Mouse (Mus musculus) thymus, postnatal 36 days (tissue): ENCODE data around the gene Fam76b.
"Not testable (repeated sequence)": the region's sequence is repeated elsewhere in the genome, so short reads cannot be mapped to it uniquely, and the experiment has no call there.

Experiments used
- DNase-seq, 2 experiments: peaks; one replicate each; pipeline ENCODE4 v3.0.0; 2022; ENCODE audit warnings: mixed read lengths in 2 of 2

The Fam76b gene

DNA sequence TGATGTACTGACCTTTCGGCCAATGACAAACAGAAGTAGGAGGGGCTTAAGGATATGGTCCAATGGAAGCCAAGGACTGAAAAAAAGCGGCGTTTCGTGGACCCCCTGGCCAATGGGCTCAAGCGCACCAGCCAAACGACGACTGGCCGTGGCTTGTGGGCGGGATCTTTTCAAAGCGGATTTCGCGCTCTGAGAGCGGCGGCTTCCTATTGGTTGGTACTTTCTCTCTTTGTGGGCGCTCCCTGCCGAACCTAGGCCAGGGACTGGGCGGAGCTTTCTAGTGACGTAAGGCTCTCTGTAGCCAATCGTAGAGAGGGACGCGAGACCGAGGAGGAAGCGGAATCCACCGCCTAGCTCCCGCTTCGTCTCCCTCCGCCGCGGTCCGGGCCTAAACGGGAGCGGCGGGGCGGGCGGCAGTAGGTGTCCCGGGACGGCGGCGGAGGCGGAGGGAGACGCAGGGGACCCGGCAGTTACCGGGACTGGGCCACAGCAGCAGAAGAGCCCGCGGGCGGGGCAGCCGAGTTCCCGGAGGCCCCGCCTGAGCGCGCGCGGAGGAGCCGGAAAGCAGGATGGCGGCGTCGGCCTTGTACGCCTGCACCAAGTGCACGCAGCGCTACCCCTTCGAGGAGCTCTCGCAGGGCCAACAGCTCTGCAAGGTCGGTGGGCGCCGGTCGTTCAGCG is at the start of gene Fam76b:
TSS of gene Fam76b (plus strand) at position 311 of the 681 bp plus-strand sequence.
- DNase-seq = peak; percentile 98 to 99

DNA sequence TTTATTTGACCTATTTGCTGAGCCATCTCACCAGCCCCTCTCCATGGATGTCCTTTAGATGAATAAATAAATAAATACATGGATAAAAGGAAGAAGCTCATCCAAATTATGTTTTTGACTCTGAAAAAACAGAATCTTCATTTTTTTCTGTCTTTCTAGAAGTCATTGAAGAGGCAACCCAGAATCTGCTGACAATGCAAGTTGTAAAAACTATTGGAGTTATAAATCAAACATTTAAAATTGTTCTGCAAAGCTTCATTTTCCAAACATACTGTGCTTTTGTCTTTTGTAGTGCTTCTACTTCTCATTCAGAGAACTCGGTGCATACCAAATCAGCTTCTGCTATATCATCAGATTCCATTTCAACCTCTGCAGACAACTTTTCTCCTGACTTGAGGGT is 45.5 kb upstream of the Fam76b start:
- DNase-seq = no peak

DNA sequence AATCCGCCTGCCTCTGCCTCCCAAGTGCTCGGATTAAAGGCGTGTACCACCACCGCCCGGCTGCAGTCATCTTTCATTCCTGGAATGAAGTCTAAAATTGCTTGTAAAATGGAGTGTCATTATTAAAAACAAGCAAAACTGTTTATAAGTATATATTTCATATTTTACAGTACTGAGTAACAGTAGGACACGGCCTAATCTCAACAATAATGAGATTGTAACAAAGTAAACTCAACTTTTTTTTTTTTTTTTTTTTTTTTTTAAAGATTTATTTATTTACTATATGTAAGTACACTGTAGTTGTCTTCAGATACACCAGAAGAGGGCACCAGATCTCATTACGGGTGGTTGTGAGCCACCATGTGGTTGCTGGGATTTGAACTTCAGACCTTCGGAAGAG is 36.7 kb upstream of the Fam76b start:
- not testable (repeated sequence) for DNase-seq

DNA sequence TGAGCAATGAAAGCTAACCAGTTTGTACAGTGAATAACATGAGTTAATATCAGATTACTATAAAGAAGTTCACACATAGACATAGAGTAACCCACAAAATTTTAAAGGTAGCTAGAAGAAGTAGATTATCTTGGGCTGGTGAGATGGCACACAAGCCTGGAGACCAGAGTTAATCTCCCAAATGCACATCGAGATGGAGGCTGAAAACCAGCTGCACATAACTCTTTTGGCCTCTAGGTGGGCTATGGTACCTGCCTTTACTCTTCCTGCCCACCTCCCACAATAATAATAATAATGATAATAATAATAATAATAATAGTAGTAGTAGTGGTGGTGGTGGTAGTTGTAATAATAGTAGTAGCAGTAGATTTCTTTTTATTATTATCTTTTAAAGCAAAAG is 33.2 kb upstream of the Fam76b start:
- DNase-seq = no peak

DNA sequence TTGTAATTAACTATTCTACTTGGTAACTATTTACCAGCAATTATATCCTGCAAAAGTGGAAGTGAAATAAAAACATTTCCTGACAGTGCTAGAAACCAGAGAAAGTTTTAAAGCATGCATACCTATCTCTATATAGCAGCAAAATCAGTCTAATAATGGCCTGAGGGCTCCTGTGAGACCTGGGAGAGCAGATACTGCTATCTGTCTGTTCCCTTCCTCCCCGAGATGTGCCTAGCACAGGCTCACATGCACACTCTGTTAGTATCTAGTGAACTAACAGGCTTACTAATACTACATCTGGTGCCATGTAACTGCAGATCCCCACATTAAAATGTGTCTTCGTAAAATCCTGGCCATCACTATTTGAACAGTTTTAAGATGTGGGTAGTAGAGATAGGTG is 32.8 kb upstream of the Fam76b start:
- DNase-seq = no peak

DNA sequence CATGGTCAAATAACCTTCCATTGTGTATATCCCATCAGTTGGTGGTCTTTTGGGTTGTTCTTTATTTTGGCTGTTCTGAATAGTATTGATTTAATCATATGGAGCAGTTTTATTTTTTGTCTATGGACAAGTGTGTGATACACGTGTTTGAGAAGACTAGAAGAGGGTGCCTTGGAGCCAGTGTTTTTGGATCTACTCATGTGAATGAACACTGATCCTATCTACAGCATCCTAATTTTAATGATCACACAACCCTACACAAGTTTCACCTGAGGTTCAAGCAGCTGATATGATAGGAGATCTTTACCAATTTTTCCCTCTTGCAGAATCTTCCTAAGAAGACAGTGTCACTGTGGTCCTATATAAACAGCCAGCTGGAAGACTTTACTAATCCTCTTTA is 23.0 kb upstream of the Fam76b start:
- no peak for DNase-seq

DNA sequence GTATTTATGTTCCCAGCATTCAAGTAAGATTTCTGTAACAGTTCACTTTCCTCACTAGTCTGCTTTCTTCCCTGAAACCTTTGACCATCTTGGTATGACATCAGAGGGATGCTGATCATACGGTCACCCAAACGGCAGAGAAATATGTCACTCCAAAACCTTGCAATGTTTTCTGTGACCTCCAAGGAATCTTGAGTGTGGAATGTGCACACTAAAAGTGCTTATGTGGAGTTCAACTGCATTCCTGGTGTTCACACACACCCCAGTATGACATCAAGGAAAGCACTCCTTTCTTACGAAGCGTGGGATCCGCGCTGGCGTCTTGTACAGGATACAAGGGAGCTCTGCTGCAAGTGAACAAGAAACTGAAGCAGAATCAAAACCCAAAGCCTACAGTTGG is 20.7 kb upstream of the Fam76b start:
- no peak for DNase-seq

DNA sequence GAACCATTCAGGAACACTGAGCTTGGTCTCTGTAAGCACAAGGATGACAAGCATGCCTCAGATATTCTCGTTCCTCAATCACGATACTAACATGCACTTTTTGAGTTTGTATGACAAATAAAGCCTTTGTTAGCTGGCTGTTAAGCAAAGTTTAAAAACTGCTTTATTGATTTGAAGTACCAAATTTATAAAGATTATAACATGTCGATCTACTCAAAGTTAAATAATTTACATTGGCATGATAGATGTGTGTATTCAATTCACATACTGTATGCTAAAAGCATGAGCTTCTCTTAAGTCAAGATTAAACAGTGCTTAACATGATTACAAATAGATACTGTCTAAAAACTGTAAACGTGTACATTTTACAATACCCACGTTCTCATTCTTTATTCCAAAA is 19.9 kb upstream of the Fam76b start:
- no peak for DNase-seq

DNA sequence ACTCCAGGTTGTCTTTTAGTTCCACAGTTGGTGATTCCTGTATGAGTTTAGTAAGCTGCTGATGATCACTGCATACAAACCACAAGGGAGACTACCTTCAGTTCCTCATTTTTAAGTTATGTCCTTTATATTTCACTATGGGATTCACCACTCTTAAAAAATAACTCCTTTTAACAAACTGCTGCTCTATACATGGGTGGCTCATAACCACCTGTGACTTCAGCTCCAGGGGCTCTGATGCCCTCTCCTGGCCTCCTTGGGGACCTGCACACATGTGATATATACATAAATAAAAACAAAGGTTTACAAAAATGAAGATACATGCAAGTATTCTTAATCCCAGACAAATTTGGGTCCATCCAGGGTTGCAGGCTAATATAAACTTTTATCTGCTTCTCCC is 17.6 kb upstream of the Fam76b start:
- DNase-seq = no peak

DNA sequence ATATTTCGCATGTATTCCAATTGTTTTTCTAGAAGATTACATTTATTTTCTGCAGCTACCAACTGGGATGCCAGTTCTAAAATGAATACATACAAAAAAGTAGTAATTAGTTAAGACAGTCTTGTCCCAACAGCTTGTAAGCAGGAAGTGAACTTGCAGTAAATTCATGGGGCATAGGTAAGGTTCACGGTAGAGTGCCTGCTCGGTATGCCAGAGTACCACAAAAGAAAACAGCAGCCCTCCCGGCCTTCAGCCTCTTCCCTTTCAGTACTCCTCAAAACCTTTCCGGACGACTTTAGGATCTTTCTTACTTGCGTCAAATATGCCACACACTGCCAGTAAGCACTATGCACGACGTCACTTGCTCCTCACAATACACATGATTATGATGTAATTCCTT is 9.1 kb upstream of the Fam76b start:
- DNase-seq = no peak

DNA sequence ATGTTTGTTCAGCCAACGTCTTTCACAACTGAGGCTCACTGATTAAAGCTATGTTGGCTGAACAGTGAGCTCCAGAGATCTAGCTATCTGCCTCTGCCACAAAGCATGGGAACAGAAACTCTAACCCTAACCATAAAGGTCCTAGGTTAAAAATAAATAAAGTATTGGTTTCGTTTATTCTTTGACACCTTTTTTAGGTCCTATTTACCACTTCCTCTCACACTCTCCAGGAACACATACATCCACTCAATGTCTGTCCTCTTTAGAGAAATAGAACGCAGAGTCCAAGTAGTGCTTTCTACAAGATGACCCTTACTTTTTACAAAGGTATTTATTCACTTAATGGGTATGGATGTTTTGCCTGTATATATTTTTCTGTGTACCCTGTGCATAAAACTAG is 6.7 kb upstream of the Fam76b start:
- no peak for DNase-seq

DNA sequence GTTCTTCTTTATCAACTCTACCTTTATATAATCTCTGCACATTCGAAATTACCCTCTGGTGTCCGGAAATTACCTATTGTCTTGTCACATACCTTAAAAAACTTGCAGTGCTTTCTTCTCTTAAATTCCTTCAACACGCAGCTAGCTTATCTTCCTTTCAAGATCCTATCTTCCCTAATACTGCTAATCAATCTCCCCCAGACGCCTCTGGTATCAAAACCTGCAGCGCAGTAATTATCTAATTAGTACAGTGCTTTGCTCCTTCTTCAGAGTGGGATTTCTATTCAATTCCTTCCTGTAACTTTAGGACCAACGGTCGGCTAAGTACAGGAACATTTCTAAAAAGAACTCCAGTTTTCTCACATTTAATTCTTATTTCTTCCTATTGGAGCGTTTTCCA is 1.6 kb upstream of the Fam76b start:
- DNase-seq = no peak

DNA sequence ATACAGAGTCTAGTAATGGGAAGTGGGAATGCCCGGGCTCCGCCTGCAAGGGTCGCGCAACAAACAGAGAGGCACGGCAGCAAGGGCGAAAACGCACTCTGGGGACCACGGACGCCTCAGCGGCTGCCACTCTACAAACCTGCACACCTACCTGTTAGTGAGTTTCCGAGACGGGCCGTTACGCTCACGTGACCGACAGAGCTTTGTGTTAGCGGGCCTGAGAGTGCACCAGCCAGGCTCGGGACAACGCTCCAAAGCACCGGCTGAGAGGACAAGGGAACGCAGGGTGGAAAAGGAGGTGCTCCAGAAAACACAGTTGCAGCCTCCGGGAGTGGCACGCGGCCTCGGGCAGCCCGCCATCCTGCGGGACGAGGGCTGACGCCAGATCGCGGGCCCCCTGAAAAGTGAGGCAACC is 1.1 kb upstream of the Fam76b start:
- DNase-seq = peak; percentile 69 to 76

DNA sequence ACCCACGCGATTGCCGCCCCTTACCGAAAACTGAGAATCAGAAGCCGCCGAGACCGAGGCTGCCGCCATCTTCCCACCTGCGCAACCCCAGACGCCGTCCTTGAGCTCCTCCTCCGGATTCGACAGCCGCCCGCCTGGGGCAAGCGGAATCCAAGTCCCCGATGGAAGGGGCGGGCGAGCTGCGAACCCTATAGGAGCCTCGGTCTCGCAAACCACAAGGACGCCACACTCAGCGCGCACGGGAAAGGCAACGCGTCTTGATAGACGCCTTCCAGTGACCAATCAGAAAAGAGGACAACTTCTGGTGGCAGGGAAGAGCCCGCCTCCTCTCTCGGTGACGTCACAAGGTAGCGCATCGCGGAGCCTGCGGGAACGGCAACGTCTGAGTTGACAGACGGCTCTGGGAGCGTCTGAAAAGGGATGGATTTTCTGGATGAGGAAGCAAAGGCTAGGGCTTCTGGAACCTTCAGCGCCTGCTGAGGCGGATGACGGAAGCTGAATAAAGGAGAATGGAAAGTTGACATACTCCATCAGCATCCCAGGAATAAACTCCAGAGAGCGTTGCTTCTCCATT is 597 bp upstream of the Fam76b start, which contains the start of gene Cep57:
TSS of gene Cep57 (minus strand) at position 276 of the 574 bp plus-strand sequence.
- peak; percentile 93 to 96 for DNase-seq

DNA sequence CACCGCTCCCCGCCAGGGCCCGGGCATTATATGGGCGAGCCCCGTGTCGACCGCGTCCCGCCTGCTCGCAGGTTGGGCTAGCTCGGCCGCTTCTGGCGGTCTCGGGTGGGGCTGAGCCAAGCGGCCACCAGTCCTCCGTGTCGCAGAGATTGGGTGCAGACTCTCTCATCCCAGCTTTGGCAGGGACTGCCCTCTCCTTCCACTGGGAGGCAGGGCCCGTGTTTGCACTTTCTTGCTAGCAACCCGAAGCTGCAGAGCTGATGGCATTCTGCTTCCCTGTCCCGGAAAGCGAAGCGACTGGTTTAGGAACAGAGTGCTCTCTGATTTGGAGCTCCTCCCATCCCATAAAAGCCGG is 548 bp downstream of the Fam76b start:
- DNase-seq = no peak

DNA sequence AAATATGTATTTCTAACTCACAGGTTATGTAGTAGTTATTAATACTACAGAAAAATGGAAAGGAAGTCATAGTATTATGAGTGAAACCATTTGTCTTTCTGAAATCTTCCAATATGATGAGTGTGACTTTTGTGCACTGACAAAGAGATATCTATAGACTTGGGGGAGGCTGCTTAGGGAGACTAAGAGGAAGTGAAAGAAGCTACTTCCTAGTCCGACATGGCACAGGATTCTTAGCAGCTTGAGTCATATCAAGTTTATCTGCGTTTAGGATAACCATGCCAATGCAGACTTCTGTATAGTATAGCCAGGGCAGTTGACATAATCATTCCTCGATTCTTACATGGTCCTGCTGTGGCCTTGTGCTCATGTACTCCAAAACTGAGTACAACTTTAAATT is 7.7 kb downstream of the Fam76b start:
- no peak for DNase-seq

DNA sequence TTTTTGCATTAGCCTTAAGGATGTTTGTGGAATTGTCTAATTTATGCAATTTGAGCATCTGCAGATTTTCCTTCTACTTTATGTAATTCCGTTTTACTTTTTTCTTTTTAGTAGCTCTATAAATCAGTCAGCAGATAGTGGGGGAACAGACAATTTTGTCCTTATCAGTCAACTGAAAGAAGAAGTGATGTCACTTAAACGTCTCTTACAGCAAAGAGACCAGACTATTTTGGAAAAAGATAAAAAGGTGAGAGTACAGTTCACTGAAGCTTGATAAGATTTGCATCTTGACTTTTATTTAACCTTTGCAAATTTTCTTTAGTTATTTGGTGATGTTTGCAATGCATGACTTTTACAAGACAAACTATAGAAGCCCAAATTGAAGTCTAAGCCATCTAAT is 9.2 kb downstream of the Fam76b start:
- no peak for DNase-seq

DNA sequence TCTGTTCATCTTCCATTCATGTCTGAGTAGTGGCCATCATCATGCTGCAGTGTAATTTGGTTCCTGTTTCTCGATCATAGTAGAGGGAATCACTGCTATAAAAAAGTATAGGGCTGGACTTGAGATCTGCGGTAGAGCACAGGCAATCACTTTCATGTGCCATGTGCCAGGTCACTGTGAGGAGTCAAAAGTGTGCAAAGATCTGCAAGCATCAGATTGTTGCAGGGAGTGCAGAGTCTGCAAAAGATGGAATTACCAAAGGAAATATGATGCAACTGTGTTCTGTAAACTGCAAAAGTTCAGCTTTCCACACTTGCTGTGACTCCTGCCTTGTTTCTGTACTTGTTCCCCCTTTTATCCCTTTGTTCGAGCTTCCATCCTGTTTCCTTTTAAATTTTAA is 20.1 kb downstream of the Fam76b start:
- DNase-seq = no peak

DNA sequence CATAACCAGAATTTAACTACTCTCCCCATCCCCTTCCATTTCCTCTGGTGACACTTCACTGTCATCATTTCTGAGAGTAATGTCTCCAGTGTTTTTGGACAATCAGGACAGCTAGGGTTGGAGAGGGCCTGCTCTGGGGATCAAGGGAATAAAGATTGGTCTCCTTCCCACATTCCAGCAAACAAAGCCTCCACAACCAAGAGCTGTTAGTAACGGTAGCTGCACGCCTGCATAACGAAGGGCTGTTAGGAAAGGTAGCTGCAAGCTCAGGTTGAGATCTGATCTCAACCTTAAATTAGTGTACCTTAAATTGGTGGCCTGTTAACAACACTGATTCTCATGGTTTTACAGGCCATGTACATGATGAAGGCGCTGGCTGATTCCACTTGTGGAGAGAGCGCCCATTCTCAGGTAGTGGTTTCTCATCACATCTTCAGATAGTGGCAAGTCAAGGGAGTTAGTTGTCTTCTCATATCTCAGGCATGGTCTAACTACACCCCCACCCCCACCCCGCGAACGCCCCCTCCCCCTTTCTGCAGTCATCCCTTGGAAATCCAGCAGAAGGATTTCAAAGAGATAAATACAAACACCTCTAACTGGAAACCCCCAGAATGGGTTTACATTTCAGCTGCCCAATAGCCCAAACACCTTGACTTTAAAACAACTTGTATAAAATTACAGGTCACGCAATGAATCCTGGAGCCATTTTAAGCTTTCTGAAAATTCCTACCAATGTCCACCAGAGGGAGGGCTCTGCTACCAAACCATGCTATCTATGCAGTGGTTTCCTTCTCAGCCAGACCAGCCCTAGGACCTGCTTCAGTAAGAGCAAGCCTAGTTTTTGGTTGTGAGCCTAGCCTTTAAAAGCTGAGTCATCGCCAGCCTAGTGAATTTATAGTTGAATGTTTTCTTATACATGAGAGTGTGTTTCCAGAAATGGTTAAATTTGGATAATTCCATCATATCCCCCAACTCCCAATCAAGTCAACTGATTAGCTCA is 21.3 kb downstream of the Fam76b start:
- no peak for DNase-seq

DNA sequence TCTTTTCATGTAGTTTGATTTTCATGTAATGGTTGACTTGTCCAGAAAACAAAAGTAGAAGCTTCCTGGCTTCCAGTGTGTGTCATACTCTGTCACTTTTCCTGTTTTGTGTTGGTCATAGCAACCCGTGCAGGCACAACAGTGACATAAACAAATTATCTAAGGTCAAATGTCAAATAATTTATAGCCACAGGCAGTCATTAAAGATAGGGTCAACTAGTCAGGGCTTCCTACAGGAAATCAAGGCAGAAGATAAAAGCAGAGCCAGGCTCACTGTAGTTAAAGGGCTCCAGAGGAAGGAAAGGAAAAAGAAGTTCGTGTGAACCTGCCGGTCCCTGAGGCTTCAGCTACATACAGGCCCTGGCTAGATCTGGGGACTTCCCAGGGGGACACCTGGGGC is 26.4 kb downstream of the Fam76b start:
- DNase-seq = no peak

DNA sequence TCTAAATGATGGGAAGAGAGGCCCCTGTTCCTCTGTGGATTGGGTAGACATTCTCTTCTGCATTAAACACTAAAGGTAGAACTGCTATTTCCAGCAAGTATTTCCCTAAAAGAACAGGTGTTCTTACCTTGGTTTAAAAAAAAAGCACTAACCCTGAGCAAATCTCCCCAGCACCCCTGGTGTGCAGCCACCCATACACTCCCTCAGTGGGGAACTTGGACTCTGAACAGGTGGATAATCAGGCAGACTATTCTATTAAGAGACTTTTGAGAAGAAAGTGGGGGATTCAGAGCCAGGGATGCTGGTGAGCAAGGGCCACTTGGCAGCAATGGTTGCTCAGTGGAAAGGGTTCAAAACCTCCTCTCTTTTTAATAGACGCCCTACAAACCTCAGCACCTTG is 28.7 kb downstream of the Fam76b start:
- no peak for DNase-seq

DNA sequence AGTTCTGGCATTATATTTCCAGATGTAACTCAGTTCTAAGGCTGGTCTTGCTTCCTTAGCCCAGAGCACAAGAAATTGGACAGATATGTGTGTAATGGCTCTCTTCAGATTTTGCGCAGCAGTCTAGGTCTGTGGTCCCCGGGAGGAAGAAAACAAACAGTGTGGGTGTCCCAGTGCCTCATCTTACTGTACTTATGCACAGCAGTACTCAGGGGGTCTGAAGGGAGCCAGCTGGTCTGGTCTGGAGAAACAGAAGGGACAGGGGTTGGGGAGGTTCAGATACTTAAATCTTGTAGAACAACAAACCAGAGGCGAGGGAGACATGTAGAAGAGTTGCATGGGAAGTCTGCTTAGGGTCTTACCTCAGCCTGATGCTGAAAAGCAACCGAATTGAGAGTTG is 29.3 kb downstream of the Fam76b start:
- DNase-seq = no peak

DNA sequence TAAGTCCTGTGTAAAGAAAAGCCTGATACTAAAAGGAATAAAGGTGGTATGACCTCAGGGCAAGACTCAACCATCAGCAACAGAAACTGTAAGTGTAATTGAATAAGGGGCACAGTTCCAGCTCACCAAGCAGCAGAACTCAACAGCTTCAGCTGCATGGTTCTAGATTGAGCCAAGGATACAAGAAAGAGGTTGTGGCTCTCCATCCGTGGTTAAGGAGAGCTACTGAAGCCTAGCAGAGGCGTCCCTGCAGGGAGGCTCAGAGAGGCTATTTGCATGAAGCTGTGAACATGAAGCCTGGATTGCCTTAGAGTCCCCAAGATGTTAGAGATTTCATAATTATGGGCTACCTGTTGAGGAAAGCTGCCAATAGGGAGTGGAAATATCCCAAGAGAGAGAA is 40.1 kb downstream of the Fam76b start:
- DNase-seq = no peak

DNA sequence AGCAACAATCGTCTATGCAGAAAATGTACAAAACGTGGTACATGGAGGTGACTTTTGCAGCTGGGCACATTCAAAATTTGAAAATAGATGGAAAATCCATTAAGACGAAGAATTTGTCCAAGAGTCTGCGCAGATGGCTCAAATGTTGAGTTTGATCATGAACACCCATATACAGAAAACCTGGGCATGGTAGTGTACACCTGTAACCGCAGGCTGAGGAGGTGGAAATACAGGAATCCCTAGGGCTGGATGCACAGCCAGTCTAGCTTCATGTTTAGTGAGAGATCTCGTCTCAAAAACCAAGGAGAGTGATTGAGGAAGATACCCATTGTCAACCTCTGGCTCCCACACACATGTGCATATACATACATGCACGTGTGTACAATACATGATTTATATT is 44.1 kb downstream of the Fam76b start:
- DNase-seq = no peak
